Mouse (Mus musculus) A20 (cell line): ENCODE data around the gene Srgap3.
"Not testable (repeated sequence)": the region's sequence is repeated elsewhere in the genome, so short reads cannot be mapped to it uniquely, and the experiment has no call there.

Source experiments
- DNase-seq: peaks from one replicate; pipeline ENCODE4 v3.0.0-alpha.2; 2011; ENCODE audit warnings: low read depth, low spot score

Gene Srgap3

DNA sequence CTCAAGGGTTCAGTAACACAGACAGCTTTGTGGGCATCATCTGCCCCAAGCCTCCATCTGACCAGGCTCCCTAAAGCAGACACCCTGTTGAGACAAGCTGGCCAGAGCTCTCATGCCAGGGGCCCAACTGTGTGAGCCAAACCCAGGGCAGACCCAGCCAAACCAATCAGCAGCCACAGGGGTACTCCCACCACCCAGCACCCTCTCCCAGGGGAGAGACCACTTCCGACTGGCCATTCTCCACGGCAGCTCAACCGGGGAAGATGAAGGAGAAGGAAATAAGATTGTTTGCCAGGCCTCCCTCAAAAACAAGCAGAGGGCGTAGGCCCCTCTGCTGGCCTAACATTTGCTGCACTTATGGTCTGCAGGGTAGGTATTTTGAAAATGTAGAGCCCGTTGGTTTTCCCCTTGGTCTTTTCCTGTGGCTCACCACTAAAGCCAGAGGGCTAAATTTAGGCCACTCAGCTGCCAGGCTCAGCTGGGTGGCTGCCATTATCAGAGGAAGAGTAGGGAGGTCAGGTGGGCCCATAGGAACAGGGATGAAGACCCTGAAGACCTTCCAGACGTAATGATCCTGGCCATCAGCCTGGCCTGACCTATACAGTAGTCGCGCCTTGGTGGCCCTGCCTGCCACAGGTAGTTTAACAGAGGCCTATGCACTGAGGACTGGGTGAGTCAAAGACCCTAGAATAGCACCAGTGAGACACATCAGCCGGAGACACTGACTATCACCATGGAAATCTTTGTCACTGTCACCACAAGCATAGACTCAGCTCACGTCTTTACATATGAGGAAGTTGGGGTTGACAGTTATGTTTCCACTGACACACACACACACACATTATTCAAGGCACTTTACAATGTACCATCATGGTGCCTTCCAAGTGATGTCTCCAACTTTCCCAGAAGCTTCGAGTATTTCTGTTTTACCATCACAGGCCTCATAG is 85.4 kb downstream of the Srgap3 start:
- peak; percentile 46 for DNase-seq

DNA sequence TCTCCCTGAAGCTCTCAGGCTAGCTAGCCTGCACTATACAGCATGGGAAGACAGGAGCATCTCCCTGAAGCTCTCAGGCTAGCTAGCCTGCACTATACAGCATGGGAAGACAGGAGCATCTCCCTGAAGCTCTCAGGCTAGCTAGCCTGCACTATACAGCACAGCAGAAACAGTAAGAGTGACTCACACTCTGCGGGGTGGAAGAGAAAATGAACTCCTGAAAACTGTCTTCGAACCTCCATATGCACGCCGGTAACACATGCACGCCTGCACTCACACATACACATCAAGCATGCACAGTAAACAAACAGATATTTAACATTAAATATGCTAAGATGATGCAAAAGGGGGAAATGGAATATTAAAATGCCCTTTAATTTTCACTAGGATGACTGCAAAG is 86.8 kb downstream of the Srgap3 start:
- DNase-seq: not testable (repeated sequence)

DNA sequence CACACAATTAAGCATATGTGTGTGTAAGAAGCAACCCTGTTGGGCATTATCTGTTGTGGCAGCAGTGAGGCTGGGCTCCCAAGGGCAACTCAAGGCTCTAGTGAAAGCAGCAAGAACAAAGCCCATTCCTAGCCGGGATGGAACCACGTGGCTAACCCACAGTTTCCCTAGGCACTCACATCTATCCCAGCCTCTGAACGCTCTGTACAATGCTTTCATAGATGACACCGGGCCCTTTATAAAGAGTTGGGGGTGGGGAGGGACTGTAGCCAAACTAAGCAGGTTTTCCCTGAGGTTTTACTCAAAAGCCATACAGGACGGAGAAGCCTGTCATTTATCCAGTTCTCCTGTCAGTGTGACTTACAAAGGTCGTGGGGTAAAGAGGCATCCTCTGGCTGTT is 90.0 kb downstream of the Srgap3 start:
- no peak for DNase-seq

DNA sequence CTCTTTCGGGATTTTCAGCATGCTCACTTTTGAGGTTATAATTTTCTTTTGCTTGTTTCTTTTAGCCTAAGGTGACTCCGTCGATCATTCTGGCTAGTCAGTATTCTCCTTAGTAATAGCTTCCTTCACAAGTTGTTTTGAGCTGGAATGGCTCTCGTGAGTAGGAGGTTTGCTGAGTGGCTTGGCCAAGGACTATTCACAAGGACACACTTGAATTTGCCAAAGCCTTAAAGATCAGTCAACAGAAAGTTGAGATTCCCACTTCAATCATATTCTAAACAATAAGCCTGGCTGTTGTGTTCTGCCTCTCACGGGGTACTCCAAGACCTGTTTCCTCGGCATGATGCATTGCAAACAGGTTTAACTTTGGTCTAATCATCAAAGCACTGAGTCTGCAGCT is 91.9 kb downstream of the Srgap3 start:
- DNase-seq: no peak

DNA sequence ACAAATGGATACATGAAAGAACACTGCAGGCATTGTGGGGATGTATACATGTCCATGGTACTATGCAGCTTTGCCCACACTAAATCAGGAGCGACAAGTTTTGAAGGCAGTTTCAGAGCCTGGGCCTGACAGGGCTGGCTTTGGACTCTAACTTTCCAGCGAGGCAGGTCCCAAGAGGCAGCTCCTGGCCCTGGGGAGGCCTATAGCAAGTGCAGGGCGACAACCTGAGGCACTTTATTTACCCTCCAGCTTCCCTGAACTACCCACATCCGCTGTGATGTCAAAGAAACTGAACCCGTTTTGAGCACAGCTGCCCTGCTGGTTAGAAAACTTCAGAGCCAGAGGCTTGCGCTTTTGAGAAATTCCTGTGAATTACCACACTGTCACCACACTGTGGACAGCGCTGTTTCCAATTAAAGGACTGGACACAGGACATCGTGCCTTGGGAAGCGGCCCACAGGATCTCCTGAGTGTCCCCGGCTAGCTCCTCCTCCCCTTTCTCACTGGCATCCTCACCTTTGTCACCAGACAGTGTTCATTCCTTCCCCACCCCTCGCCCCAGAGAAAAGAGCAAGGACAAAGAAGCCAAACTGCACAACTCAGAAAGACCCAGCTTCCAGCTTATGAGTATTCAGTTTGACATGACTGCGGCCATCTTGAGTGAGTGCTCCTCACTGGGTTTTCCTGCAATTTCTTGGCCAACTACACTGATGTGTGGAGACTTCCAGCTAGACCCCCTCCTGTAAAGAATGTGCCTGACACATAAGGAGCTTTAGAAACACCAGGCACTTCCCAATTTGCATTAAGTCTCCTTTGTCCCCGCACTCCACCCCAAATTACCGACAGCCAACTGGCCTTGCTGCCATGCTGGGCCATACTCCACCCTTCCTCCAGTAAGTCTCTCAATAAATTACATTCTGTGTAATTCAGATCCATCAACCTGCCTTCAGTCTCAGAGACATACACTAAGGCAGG is 94.5 kb downstream of the Srgap3 start:
- DNase-seq: no peak

DNA sequence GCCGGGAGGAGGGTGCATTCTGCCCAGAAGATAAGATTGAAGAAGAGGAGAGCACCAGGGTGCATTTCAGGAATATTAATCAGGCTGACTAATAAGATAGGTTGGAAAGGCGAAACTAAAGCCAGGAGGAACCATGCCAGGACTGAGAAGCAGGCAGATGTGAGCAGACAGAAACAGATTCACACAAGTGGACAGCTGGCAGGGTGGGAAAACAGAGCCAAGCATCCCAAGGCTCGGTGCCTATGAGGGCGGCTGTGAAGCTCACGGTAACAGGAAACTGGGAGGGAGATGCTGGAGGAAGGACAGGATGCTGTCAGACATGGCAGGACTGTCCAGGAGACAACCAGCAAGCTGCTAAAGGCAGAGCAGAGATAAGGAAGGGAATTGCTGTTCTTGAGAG is 96.3 kb downstream of the Srgap3 start:
- no peak for DNase-seq

DNA sequence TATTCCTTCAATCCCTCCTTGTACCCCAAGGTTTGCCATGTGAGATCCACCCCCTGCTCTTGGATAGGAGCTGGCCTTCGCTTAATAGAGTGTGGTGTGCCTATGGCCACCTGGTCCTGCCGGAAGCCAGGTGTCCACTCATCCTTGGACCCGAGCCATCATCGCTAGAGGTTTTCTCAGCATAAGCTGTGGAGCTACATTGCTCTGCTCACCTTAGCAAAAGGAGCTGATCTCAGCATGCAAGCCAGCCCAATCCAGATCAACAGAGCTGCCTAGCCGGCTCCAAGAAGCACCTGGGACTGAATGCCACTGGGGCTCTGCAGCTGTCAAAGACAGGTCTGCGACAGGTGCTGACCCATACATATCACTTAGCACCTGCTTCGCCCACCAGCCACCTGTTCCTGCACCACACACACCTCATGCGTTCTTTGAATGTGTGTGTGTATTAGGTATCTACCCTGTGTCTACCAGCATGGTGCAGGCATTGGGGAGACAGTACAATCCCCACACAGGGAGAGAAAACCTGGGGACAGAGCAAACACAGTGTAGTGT is 98.4 kb downstream of the Srgap3 start:
- no peak for DNase-seq

DNA sequence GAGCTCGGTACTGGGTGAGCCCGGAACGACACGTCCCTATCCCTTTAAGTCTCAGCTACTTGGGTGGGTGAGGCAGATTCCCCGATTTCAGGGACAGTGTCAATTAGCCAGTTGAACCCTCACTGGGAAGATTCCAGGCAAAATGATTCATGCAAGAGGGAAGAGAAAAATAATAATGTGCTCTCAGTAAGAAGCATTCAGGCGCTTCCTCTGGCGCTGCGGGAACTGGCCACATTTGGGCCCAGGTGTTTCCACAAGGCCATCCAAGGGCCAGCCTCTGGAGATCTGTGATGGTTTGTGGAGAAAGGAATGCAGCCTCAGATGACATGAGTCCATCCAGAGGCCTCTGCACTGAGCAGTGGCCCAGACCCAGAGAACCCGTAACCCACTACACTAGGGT is 100.2 kb downstream of the Srgap3 start:
- no peak for DNase-seq

DNA sequence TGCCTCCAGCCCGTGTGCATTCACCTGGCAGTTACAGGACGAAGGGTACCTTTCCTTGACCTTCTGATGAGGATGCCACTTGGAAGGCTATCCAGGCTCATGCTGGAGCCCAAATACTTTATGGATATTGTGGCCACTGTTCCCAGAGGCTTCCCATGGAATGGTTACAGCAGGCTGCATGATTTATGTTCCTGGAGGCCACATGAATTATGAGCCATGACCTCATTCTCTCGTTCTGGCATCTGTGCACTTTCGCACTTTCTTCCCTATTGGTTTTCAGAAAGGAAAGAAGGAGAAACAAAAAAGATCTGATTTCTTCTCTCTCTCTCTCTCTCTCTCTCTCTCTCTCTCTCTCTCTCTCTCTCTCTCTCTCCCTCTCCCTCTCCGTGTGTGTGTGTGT is 104.6 kb downstream of the Srgap3 start:
- DNase-seq: no peak

DNA sequence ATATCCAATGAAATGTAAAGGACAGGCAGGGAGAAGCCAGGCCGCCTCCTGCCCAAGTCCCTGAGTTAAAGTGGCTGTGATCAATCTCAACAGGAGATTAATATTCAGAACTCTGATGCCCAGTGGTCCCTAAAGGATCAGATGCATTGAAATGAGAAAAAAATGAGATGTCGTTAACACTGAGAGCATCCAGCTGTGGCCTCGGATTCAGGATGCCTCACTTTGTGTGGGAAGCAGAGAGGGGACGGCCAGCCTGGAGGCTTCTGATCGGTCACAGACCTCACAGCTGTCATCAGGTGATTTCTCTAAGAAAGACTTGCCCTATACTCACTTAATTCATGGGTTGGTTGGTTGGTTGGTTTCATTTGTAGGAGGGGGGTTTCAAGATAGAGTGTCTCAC is 106.7 kb downstream of the Srgap3 start:
- DNase-seq: no peak

DNA sequence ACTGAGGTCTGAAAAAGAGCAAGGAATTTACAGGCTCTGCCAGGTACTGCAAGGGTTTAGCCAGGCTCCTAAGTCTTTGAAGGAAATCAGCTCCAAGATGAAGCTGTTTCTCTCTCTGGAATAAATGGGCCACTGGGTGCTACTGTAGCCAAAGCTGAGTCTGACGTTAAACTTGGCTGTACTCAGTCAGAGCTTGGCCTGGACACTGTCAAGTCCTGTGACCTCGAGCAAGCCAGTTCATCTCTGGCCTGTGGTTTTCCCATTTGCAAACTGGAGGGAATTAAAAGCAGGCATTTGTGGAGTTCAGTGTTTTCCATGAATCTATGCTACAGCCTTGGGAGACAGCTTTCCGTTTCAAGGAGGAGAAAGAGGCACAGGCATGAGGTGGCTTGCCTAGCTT is 107.7 kb downstream of the Srgap3 start:
- DNase-seq: no peak

DNA sequence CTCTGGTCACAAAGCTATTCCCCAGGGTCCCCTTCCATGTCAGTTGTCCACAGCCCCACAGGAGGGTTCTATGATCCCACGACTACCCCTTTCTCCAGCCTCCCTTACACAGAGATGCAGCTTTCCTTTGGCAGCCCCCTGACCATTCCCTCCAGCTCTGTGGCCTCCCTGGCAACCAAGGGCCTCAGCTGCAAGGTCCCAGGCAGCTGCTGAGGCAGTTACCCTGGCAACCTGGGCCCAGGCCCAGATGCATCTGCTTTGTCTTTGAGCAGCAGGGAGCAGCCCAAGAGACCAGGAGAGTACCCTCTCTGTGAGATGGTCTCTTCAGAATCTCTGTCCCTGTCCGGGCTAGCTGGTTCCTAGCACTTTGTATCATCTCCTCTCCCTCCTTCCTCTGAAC is 108.2 kb downstream of the Srgap3 start:
- no peak for DNase-seq

DNA sequence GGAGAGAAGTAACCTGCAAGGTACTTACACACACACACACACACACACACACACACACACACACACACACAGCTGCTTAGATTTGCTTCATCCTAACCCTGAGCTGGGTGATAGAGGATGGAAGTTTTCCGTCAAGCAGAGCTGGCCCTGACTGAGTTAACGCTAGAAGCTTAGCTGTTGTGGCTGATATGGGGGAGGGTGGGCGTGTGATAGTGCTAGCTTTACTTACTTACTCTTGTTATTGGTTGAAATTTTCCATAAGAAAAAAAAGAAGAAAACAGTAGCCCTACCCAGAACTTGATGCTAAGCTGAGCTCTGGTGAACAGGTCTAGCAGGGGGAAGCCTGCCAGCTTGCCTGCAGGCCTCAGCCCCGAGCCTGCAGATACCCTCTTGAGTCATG is 110.4 kb downstream of the Srgap3 start:
- no peak for DNase-seq

DNA sequence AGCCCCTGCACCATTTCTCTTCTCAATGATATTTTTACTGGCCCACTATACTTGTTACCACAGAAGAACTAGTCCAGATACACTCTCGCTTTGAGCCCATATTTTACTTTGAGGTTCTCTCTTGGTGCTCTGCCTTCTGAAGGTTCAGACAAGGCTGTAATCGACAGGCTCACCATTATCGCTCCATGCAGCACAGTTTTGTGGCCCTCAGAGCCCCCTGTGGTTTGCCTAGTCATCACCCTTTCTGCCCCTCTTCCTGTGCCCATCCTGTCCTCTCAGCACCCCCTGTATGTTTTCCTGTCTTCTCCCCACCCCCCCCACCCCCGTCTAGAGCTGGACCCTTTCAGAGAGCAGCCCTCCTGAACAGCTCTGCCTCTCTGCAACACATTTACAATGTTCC is 111.7 kb downstream of the Srgap3 start:
- no peak for DNase-seq

DNA sequence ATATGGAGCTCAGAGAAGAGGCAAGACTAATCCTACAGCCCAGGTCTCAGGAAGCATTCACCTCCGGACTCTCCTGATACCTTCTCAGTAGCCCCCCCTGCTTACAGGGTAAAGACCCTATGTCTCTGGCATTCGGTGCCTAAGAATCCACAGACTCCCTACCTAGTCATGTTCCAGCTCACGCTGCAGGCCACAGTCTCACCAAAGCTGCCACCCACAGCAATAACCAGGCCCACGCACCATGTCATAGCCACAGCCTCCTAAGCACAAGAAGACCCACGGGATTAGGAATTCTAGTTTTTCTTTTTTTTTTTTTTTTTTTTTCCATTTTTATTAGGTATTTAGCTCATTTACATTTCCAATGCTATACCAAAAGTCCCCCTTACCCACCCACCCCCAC is 112.6 kb downstream of the Srgap3 start:
- no peak for DNase-seq

DNA sequence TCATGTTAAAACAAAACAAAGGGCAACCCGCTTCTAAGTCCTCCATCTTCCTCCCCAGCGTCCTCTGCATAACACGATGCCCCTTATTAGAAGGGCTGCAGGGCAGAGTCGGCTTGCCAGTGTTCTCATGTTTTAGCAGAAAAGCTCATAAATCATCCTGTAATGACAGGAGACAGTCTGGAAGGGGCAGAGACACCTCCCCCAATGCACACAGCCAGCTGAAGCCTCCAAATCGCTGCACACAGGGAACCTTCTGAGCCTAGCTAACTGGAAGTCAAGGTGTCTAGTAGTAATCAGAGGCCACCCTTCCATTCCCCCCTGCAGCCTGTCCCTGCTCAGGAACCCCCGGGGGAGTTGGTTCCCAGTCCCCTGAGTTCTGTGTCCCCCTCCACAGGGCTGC is 113.3 kb downstream of the Srgap3 start:
- no peak for DNase-seq

DNA sequence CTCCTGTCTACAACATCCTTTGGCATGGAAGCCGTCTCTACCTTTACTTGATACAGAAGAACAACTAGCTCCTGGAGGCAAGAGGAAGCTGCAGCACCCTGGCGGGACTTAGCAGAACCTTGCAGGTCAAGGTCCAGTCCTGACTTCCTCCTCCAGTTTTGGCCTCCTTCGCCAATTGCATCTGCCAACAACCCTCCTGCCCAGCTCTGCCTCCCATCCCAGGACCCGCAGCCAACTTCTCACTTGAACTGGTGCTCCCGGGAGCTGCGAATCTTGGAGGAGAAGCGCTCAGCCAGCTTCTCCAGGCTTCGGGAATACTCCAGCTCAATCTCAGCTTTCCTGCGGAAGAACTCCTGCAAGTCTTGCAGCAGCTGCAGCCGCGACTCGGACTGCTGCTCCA is 117.9 kb downstream of the Srgap3 start:
- DNase-seq: no peak

DNA sequence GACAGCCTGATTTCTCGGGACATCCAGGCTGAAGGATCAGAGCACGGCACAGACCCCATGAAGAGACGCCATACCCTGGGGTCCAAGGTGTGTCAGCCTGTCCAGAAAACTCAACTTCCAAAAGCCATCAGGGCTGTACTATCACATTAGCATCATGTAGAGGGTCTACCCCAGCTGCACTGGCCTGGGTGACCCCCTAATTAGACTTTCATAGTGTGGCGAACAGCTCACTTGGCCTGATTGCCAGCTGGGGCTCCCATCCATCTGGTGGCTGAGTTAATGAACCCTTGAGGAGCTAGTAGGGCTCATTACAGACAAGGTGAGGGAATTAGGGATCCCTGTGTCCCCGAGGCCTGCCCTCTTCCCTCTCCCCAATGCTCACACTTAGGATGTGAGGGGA is 118.6 kb downstream of the Srgap3 start:
- DNase-seq: no peak

DNA sequence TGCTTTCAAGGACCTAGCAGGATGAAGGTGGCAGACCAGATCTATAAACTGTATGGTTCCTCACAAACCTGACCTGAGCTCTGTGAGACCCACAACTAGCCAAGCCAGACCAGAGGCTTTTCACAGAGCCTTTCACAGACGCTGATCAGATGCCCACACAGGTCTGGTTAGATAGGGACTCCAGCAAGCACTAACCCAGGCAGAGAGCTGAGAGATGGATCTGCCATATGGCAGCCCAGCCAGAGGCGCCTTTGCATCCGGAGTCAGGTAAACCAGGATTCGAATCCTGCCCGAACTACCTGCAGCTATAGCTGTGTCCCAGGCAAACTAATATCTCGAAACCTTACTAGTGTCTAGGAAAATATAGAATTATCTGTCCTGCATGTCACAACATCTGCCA is 121.4 kb downstream of the Srgap3 start:
- no peak for DNase-seq

DNA sequence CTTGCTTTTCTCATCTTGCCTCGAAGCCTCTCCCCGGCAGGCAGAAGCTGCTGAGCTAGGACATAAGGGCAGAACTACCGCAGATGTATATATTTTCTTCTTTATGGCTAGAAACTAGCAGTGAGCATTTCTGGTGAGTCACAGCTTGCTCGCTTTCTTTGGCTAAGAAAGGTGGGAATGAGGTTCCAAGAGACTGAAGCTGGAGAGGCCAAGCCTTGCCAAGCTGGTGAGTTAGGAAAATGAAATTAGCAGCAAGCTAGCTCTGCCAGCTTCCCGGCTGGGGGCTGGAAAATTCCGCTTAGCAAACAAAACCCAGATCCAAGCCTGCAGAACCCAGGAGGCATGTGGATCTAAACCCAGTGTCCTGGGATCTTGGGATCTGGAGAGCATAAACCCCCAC is 124.0 kb downstream of the Srgap3 start:
- no peak for DNase-seq

DNA sequence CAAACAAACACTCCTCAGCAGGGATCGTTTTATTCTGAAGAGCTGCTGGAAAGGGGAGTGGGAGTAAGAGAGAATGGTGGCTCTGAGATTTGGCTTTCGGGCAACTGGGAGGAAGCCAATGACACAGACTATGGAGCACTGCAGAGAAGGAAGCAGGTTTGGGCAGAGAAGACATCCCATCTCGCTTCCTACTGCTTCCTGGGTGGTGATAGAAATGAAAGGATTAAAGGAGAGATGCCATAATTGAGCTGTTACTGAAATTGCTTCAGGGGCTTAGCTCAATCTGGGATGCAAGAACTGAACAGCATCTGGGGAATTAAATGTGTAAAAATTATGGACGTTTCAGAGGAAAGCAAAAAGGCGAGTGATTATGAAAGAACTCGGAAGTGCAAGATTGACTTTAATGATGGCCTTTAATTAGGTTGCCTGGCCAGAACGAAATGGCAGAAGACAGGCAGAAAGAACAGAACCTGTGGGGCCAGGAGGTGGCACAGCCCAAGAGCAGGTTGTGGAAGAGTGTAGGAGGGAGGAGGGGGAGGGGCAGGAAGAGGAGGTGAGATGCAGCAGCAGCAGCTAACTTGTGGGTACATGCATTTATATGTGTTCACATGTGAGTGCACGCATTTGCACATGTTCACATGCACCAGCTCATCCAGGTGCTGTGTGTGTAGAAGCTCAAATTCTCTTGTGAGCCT is 126.6 kb downstream of the Srgap3 start:
- no peak for DNase-seq
